Mouse (Mus musculus) spleen, postnatal 10 days (tissue): ENCODE data around the gene Grm3.

Experiments
- DNase-seq, 2 experiments: peaks; one replicate each; pipeline ENCODE4 v3.0.0; 2021 to 2022; ENCODE audit warnings: low spot score in 2 of 2

Gene Grm3

GRCm38 (mm10) chr5:9724956-9725600 lies at the start of gene Grm3:
Gene Grm3, minus strand, starts transcription at chr5:9725170.
- no peak for DNase-seq

DNA sequence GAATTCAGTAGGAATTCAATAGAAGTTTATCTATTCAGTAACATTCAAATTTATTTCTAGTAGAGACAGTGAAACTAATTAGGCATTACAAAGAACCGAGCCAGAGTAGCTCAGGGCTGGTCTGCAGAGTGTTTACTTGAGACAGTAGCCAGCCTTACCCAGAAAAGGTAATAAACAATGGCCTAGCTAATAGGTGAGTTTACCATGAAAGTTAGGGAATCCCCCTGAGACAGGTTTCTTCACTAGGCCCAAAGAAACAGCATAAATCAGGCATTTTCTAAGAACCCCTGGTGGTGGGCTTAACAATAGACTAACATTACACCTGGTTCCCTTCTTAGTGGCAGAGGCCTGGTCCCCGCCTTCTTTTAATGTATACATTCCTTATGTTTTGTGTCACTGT lies 30.8 kb upstream of the Grm3 start:
- no peak for DNase-seq

DNA sequence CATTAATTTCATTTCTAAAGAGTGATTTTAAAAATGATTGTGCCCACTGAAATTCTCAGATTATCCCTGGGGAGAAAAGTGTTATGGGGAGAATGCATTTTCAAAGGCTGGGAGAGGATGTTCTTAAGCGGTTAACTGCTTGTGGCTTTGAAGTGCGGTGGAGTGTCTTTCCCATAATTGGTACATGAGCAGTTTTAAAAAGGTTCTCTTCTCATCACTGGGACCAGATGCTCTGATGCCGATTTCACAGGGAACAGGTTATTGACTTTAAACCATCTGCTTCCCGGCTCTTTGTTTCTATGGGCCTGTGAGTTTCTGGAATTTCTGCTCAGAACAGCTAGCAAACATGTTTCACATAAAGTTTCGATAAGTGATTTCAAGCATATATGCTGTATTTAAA lies 23.2 kb upstream of the Grm3 start:
- DNase-seq = no peak

DNA sequence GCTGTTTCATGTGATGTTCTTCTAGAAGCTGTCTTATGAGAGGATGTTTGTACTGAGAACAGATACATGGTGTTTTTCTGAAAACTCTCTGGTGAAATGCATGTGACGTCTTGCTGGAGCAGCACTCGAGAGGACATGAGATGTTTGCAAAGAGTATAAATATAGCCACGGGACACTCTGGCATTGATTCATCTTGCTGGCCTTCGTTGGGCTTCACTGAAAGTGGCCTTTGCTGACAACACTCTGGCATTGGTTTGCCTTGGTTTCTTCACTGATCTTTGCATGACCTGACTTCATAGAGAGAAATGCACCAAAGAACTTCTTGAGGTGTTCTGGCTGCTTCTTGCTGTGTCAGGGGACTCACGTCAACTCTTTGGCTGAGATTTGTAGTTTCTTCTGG lies 19.1 kb upstream of the Grm3 start:
- DNase-seq = no peak

- DNase-seq = no peak
These were observed 765 bp upstream of the Grm3 start for GRCm38 (mm10) chr5:9725601-9726268.

DNA sequence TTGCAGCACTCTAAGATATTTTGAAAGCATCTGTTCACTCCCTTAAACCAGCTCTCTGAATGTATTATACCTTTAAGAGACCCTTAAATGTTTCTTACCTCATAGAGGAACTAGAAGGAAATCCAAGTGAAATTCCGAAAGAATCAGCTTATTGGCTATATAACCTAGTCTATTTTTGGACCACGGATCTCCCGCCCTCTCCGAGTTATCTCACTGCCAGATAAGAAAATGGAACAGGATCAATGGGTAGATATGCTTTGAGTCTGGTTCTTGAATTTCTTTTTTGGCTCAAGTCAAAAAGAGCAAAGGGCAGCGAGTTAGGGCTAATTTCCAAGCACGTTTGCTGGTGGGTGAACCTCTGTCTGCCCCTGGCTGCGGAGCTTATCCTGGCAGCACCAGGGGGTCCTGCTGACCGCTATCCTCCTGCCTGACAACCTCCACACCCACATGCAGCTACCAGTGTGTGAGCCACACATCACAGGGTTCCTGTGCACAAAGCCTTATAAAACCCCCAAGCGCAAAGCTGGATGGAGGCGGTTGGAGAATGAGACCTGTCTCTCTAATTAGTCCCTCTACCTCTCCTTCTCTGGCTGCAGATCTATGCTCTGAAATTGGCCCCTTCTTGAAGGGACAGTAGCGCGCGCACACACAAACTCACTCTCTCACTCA lies 549 bp downstream of the Grm3 start:
- DNase-seq = no peak

- no peak for DNase-seq
These were observed 3.8 kb downstream of the Grm3 start for GRCm38 (mm10) chr5:9721136-9721535.

DNA sequence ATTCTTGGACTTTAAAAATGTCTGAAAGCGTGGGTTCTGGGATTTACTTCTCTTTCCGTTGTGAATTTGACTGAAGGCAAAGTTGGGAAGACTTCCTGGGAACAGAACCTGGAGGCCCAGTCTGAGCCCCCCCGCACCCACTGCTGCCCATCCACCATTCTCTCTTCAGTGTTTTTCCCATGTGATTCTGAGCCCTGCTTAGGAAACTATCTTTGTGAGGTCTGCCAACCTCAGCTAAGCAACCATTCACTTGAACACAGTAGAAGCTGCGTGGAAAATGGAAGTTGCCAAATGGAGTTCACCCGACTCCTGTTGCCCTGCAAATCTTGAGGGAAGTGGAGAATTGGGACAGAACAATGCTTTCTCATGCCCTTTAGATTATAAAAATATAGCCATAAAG lies 8.7 kb downstream of the Grm3 start:
- DNase-seq = no peak

DNA sequence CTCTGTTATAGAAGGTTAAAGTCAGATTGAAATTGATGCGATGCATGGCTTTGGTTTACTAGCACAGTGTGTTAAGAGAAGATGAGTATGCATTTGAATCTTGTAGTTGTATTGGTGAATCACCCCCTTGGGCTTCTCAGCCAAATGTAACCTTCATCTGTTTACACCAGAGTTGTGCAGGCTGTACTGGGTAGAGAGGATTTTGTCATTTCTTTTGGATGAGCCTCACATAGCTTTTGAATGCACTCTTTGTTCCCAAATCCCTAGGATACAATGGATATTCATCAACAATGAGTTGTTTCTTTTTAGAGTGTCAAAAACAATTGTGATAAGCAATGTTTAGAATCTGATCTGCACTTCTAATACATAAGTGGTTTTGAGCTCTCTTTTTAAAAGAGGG lies 17.9 kb downstream of the Grm3 start:
- no peak for DNase-seq

DNA sequence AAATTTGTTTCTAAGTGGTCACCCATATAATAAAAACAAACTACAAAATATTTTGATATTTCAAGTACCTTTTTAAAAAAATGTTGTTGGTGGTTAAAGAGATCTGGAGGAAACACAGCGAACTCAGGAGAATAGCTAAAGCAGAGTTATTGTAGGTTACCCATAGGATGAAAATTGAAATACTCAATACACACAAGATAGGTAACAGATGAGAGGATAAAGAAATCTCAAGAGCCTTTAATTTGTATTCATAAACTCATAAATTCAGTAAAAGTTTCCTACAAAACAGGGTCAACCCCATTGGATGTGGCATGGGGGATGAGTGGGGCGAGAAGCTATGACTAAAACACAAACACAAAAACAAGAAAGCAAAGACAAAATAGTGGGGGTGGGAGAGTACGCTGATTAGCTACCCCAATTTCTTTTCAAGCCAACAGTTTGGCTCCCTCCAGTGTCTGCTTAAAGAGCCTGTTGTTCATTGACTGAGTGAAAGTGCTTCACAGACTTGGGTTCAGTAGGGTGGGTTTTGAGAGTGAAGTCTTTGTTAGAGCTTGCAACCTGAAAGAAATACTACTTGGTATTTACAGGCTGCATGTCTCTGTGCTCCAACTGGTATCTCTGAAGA lies 21.5 kb downstream of the Grm3 start:
- DNase-seq = no peak

DNA sequence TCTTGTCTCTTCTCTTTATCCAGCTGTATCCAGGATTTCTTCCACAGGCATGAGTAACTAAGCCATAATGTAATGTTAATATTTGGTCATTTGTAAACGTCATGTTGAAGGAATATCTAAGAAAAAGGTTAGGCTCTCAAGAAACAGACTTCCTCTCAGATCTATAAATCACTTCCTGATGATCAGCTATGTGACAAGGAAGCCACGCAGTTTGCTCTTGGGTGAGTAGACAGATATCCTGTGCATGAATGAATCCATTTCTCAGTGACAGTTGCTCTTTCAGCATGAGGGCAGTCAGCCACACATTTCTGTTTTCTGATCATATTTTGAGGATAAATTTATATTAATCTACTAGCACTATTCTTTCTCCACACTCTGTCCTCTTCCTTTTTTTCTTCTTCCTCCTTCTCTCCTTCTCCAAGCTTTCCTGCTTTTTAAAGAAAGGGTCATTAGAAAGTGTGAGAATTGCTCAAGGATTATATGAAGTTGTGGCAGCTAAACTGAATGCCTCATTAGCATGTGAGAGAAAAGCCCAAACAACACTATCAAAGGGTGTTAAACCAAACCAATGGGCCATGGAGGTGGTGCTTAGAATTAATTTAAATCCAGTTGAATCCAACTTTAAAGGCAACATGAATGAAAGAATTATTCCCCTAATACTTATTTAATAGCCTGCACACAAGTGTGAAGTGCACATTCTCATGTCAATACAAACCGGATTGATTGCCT lies 22.1 kb downstream of the Grm3 start:
- no peak for DNase-seq

DNA sequence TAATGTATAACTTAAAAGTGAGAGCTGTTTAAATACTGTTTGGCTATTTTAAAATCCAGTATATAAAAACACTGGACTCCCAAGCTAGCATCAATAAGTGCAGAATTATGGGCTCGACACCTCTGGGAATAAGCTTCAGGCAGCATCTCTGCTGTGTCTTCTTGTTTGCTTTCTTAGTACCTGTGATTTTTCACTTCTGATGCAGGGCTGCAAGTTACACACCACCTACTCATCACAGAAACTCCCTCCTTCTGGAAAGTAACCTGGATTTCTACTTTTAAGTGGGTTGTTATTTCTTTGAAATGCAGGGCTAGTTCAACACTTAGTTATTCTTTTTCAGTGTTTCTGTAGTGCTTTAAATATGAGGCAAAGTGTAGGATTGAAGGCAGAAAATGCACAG lies 32.6 kb downstream of the Grm3 start:
- DNase-seq = no peak

GRCm38 (mm10) chr5:9690599-9691242 lies 34.2 kb downstream of the Grm3 start:
- no peak for DNase-seq

DNA sequence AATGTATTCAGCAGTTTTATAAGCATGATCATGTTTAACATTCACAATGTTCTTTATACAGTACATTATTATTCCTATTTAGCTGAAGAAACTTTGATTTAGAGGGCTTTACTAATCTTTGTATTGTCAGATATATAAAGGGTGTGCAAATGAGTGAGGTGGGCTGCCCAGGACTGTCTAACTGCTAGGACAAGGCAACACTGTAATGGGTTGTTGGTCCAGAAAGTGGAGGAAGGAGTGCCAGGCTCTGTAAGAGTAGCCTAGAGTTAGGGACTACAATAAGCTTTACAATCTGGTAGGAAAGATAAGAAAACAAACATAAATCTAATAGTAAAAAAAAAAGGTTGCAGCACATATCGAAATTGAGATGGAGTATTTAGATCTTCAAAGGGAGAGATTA lies 34.8 kb downstream of the Grm3 start:
- DNase-seq = no peak

- no peak for DNase-seq
These were observed 41.8 kb downstream of the Grm3 start for GRCm38 (mm10) chr5:9683204-9683603.

- DNase-seq = no peak
These were observed 56.0 kb downstream of the Grm3 start for GRCm38 (mm10) chr5:9669002-9669401.

- no peak for DNase-seq
These were observed 61.6 kb downstream of the Grm3 start for GRCm38 (mm10) chr5:9663416-9663815.

DNA sequence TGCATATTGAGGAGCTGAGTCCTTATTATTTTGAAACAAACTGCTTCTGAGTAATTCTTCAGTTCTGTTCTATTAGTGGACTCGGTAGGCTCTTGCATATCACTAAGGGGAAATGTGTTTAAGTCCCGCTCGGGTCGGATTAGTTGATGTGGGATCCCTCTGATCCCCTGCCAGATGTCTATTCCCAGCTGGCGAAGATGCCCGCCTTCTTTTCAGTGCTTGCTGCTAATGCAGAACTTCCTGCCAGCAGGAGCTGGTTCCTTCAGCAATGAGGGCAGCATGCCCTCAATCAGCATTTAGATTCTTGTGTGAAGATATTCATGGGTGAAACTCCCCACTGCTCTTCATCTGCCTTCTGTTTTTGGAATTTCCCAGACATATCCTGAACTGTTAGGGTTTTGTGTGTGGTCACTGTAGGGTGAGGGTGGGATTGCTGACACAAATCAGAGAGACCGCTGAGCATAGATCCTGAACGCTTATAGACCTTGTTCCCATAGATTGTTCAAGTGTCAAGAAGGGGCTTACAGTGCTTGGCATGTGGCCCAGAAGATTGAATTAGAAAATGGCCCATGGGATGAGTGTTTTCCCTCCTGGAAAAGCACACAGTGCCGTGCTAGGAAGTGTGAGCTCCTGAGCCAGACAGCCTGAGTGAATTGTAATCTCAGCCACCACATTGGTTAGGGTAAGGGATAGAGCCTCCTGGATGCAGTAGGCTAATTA lies 62.9 kb downstream of the Grm3 start:
- DNase-seq = no peak

- no peak for DNase-seq
These were observed 86.4 kb downstream of the Grm3 start for GRCm38 (mm10) chr5:9638612-9639011.

DNA sequence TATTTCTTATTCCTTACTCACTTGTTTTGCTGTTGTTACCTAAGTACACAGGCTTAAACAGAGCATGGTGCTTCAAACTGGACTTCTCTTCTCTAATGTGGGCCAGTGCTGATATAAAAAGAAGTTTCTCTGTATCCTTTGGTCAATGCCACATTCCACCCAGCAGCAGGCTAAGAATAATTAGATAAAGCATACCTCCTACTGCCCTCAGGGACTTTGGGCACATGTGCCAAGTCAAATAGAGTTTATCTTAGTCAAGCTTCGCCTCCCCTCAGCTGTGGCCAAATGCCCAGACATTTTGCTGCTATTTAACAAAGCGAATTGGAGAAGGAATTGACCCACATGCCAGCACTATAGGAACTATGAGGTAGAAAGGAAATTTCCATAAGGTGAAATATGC lies 97.8 kb downstream of the Grm3 start:
- DNase-seq = no peak

DNA sequence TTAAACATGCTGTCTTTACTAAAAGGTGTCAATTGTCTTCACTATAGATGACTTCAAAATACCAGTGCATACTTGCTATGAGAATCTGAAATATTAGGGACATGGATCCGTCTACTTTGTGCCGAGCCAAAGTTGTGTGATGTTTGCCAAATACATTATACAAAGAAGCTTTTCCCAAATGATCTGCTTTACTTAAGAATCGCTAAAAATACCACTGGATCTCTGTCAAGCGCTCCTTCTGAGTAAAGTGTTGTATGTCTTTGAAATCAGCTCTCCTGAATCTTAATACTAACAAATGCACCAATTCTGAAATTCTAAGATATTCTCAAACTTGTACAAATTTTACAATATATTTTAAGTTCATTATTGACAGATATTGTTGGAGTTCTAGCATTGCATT lies 100.6 kb downstream of the Grm3 start:
- no peak for DNase-seq
